Mouse (Mus musculus): ENCODE measurements around the gene Gipc3. TPM values are rescaled to one million over a fixed set of nuclear protein-coding genes. Genes with fewer than 3 reads are reported as not detected.

The Gipc3 gene
- polyA plus RNA-seq, 1 experiment, result 0.82 TPM

DNA sequence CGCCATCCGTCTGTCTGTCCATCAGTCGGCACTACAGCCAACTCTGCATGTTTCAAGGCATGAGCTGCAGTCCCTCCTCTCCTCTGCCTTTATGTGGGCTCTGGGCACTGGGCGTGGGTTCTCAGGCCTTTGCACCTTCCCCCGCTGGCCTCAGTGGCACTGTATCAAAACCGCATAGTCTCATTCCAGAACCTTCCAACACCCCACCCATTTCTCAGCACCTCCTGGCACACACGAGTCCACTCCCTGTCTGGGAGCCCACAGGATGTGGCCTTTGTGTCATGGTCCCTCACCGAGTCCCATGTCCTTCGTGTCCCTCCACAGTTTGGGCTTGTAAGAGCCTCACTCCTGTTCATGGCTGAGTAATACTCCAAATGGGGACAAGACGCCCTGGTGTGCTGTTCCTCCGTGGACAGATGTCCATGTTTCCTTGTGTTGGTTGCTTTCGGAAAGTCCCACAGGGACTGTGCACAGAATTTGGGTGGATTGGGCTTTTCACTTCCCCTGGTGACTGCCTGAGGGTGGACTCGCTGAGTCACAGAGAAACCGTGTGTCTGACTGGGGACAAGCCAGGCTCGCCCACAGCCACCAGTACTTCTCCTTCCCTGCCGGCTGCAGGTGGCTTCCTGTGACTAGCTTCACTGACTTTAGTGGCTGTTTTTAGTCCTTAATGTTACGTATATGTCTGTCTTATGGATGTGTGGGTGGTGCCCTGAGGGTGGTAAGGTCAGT, 44.5 kb downstream of the Gipc3 start:
- TF ChIP-seq CTCF (IDR thresholded peaks at IDR 0.05; ENCODE audit: borderline replicate concordance, control insufficient read depth, extremely low read depth, insufficient read depth, low read length, poor library complexity) (no peak), POLR2A (IDR thresholded peaks at IDR 0.05; ENCODE audit: control insufficient read depth, extremely low read depth, insufficient read depth, low read length, poor library complexity) (no peak)
- Histone ChIP-seq H3K27ac (ENCODE audit: control insufficient read depth, insufficient read depth, low read length) (peak overlapping the region; percentile 93), H3K27me3 (ENCODE audit: control insufficient read depth, insufficient read depth, low read length) (no peaks in the 10 kb centered on the region), H3K36me3 (ENCODE audit: control insufficient read depth, insufficient read depth, low read length) (no peaks in the 10 kb centered on the region), H3K4me1 (replicated peaks; ENCODE audit: control insufficient read depth, insufficient read depth, low read length) (peaks cover 97% of the 10 kb centered on the region), H3K4me3 (ENCODE audit: control insufficient read depth, insufficient read depth, low read length) (peak overlapping the region; percentile 0; the same call in 1 of the 2 replicates)
- peak; percentile 64 for DNase-seq
- WGBS, result 23% methylated on average over 17 of the region's 17 CpGs

DNA sequence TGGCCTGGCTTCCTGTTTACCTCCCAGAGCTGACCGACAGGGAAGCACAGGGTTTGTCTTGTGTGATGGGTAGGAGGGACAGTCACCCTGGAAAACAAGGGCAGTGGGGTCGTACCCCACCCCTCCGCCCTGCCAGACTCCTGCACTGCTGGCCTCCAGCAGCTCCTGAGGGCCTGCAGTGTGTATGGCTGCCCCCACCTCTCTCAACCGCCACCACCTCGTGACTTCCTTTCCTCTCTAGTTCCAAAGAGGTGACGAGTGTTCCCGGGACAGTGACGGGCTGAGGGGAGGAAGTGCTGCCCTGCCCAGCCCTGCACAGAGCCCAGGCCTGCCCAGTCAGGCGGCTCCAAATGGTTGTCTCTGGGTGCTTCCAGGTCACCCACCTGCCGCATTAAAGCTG, 45.2 kb downstream of the Gipc3 start:
- peak overlapping the region; percentile 24 for H3K4me3 ChIP-seq (ENCODE audit: control insufficient read depth, insufficient read depth, low read length)
- WGBS, result 6% methylated on average over 10 of the region's 10 CpGs
- no peaks in the 10 kb centered on the region for H3K36me3 ChIP-seq (ENCODE audit: control insufficient read depth, insufficient read depth, low read length)
- peak overlapping the region; percentile 93 for H3K27ac ChIP-seq (ENCODE audit: control insufficient read depth, insufficient read depth, low read length)
- TF ChIP-seq POLR2A (IDR thresholded peaks at IDR 0.05; ENCODE audit: control insufficient read depth, extremely low read depth, insufficient read depth, low read length, poor library complexity), result no peak; the same call in 1 of the 2 replicates
- no peak for TF ChIP-seq CTCF (IDR thresholded peaks at IDR 0.05; ENCODE audit: borderline replicate concordance, control insufficient read depth, extremely low read depth, insufficient read depth, low read length, poor library complexity)
- DNase-seq, result peak; percentile 81
- peaks cover 90% of the 10 kb centered on the region for H3K4me1 ChIP-seq (replicated peaks; ENCODE audit: control insufficient read depth, insufficient read depth, low read length)
- no peaks in the 10 kb centered on the region for H3K27me3 ChIP-seq (ENCODE audit: control insufficient read depth, insufficient read depth, low read length)

DNA sequence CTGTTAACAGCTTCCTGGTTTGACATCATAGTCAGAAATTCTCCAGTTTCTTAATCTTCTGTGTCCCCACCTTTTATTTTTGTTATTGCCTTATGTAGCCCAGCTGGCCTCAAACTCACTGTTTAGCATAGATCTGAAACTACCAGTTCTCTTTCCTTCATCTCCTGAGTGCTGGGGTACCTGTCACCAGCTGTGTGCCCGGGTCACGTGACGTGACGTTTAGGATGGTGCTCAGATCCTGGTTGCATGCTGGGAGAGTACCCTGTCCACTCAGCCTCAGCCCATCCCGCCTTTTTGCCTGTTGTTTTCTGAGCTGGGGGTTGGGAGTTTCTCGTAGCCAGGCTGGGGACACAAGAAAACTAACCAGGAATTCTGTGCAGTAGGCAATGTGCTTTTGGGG, 45.8 kb downstream of the Gipc3 start:
- H3K27me3 ChIP-seq (ENCODE audit: control insufficient read depth, insufficient read depth, low read length), result no peaks in the 10 kb centered on the region
- TF ChIP-seq CTCF (IDR thresholded peaks at IDR 0.05; ENCODE audit: borderline replicate concordance, control insufficient read depth, extremely low read depth, insufficient read depth, low read length, poor library complexity) (no peak), POLR2A (IDR thresholded peaks at IDR 0.05; ENCODE audit: control insufficient read depth, extremely low read depth, insufficient read depth, low read length, poor library complexity) (no peak)
- DNase-seq, result peak; percentile 76
- 25% methylated on average over 6 of the region's 6 CpGs for WGBS
- H3K4me3 ChIP-seq (ENCODE audit: control insufficient read depth, insufficient read depth, low read length), result peak overlapping the region; percentile 24
- H3K4me1 ChIP-seq (replicated peaks; ENCODE audit: control insufficient read depth, insufficient read depth, low read length), result peaks cover 86% of the 10 kb centered on the region
- peak overlapping the region; percentile 93 for H3K27ac ChIP-seq (ENCODE audit: control insufficient read depth, insufficient read depth, low read length)
- H3K36me3 ChIP-seq (ENCODE audit: control insufficient read depth, insufficient read depth, low read length), result no peaks in the 10 kb centered on the region

DNA sequence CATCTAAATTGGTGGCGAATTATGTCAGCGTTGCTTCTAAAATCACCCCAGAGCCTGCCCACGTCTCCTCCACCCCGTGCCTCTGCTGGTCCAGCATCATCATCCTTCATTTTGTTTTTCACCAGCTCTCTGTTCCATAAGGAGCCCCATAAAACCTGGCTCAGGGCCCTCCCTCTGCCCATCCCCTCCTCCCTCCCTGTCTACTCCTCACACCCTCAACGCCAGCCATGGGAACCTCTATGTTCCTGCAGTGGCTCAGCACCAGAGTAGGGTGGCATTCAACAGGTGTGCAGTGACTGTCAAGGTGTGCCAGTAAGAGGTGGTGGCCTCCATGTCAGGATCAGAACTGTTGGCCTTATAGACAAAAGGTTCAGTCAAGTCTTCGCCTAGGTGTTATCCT, 47.9 kb downstream of the Gipc3 start:
- TF ChIP-seq CTCF (IDR thresholded peaks at IDR 0.05; ENCODE audit: borderline replicate concordance, control insufficient read depth, extremely low read depth, insufficient read depth, low read length, poor library complexity), result no peak
- TF ChIP-seq POLR2A (IDR thresholded peaks at IDR 0.05; ENCODE audit: control insufficient read depth, extremely low read depth, insufficient read depth, low read length, poor library complexity), result no peak
- WGBS, result 90% methylated on average over 6 of the region's 6 CpGs

DNA sequence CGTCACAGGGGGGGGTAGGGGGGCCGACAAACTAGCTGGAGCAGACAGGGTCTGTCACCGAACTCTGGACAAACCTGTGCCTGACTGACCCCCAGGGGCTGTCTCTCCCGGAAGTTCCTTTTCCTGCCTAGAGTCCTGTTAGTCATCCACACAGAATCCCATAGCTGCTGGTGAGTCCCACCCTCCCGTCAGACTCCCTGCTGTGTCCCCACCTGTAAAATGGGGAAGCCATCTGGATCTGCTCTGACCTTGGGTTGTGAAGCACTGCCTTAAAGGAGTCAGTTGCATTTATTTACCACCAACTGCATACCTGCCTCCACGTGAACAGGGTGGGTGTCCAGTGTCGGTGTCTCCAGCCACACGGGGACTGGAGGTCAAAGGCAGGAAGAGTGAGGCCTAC, 48.6 kb downstream of the Gipc3 start:
- no peak overlapping the region for H3K27ac ChIP-seq (ENCODE audit: control insufficient read depth, insufficient read depth, low read length)
- no peaks in the 10 kb centered on the region for H3K36me3 ChIP-seq (ENCODE audit: control insufficient read depth, insufficient read depth, low read length)
- peak overlapping the region; percentile 78 for H3K4me3 ChIP-seq (ENCODE audit: control insufficient read depth, insufficient read depth, low read length)
- TF ChIP-seq POLR2A (IDR thresholded peaks at IDR 0.05; ENCODE audit: control insufficient read depth, extremely low read depth, insufficient read depth, low read length, poor library complexity) (no peak), CTCF (IDR thresholded peaks at IDR 0.05; ENCODE audit: borderline replicate concordance, control insufficient read depth, extremely low read depth, insufficient read depth, low read length, poor library complexity) (no peak)
- H3K27me3 ChIP-seq (ENCODE audit: control insufficient read depth, insufficient read depth, low read length), result no peaks in the 10 kb centered on the region
- WGBS, result 46% methylated on average over 8 of the region's 8 CpGs
- DNase-seq, result no peak
- peaks cover 83% of the 10 kb centered on the region for H3K4me1 ChIP-seq (replicated peaks; ENCODE audit: control insufficient read depth, insufficient read depth, low read length)

More for the DNA sequence above, 47.9 kb downstream of the Gipc3 start:
- Histone ChIP-seq H3K36me3 (ENCODE audit: control insufficient read depth, insufficient read depth, low read length) (no peaks in the 10 kb centered on the region), H3K27me3 (ENCODE audit: control insufficient read depth, insufficient read depth, low read length) (no peaks in the 10 kb centered on the region), H3K27ac (ENCODE audit: control insufficient read depth, insufficient read depth, low read length) (no peak overlapping the region), H3K4me3 (ENCODE audit: control insufficient read depth, insufficient read depth, low read length) (no peak overlapping the region), H3K4me1 (replicated peaks; ENCODE audit: control insufficient read depth, insufficient read depth, low read length) (peaks cover 85% of the 10 kb centered on the region)
- DNase-seq, result no peak

DNA sequence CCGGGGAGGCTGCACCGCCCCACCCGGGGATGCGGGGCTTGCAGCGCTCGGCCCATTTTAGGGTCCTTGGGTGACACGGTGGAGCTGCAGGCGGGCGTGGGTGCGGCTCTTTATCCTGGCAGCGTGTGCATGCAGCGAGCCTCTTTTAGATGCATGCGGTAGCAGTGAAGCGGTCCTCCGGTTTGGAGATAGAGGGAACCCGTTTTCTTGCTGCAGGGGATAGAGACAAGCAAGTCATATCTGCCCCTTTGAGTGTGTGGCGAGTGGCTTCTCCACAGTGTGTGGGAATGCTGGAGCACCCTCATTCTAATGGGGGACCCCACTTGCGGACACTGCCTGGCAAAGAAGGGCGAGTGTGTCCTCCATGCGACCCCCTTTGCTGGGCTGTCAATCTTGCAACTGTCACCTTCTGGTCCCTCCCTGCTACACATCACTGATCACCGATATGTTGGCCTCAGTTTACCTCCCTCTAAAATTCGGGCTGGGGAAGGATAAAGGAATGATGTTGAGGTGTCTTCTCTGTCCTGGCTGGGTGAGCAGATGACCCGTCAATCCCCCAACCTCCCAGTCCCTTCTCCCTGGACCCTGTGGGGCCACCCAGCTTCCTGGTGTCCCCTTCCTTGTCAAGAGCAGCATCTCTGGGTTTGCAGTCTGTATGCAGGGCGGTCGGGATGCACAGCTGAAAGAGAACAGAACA, 49.6 kb downstream of the Gipc3 start:
- peaks cover 75% of the 10 kb centered on the region for H3K4me1 ChIP-seq (replicated peaks; ENCODE audit: control insufficient read depth, insufficient read depth, low read length)
- H3K36me3 ChIP-seq (ENCODE audit: control insufficient read depth, insufficient read depth, low read length), result no peaks in the 10 kb centered on the region

More for the DNA sequence above, 49.6 kb downstream of the Gipc3 start:
- TF ChIP-seq CTCF (IDR thresholded peaks at IDR 0.05; ENCODE audit: borderline replicate concordance, control insufficient read depth, extremely low read depth, insufficient read depth, low read length, poor library complexity) (no peak), POLR2A (IDR thresholded peaks at IDR 0.05; ENCODE audit: control insufficient read depth, extremely low read depth, insufficient read depth, low read length, poor library complexity) (no peak)
- peak overlapping the region; percentile 24 for H3K27ac ChIP-seq (ENCODE audit: control insufficient read depth, insufficient read depth, low read length)
- WGBS, result 1% methylated on average over 25 of the region's 25 CpGs
- no peaks in the 10 kb centered on the region for H3K27me3 ChIP-seq (ENCODE audit: control insufficient read depth, insufficient read depth, low read length)
- no peak for DNase-seq
- H3K4me3 ChIP-seq (ENCODE audit: control insufficient read depth, insufficient read depth, low read length), result peak overlapping the region; percentile 78

Data from thymus, adult 2 months (tissue).